Mouse (Mus musculus): Measurements from ENCODE around the gene Arfip2.

The Arfip2 gene

GRCm38 (mm10) chr7:105611767-105612166, 28.4 kb downstream of the Arfip2 start:
- no peak for DNase-seq

GRCm38 (mm10) chr7:105608467-105608866, 31.7 kb downstream of the Arfip2 start:
- DNase-seq = no peak

GRCm38 (mm10) chr7:105602860-105603623, 37.2 kb downstream of the Arfip2 start:
- peak; percentile 79 for DNase-seq

- DNase-seq = no peak
Observed at GRCm38 (mm10) chr7:105590097-105590496, 50.1 kb downstream of the Arfip2 start.

GRCm38 (mm10) chr7:105588325-105588912, 51.8 kb downstream of the Arfip2 start:
- DNase-seq = no peak

Measured in cerebellum, adult 8-10 months (tissue).